Mouse (Mus musculus): ENCODE results near the gene Fut8.

DNA sequence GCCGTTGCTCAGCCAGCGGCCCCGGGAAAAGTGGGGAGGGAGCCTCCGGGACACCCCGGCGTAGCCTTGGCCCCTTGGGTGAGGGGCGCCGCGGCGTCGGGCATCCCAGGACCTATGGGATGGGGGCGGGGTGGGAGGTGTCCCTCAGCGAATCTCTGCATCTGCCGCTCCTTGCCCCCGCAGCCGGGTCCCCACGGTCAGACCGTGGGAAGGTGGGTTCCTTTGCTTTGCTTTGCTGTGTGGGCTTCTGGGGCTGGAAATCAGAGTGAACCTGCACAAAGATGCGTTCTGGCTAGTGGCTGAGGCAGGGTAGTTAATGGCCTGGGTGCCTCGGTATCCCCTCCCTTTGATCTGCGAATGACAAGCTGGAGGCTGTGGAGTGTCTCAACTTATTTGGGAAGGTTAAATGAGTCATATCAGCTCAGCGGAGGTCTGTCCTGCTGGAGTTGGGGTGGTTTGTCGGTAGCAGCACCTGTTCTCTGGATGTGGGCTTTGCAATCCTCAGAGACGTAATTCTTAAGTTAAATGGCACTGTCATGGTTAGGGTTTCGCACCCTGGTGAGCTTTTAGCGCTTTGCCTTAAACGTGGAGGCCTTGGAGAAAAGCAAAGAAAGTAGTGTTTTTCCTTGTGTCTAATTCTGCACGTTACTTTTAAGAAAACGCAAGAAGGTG is 1.6 kb downstream of the Fut8 start:
- TF ChIP-seq CTCF (conservative IDR thresholded peaks at IDR 0.05; ENCODE audit: low read length) (no peak), NANOG (IDR thresholded peaks at IDR 0.05; ENCODE audit: borderline replicate concordance, low read length) (no peak)
